Mouse (Mus musculus): Measurements from ENCODE around the gene Dio1. TPM values are rescaled to one million over a fixed set of nuclear protein-coding genes. Genes with fewer than 3 reads are reported as not detected.

The Dio1 gene
- polyA plus RNA-seq, 1 experiment from 2014 or later, result not detected

GRCm38 (mm10) chr4:107344612-107345011, 37.6 kb upstream of the Dio1 start:
- H3K9me3 ChIP-seq (replicated peaks; ENCODE audit: control insufficient read depth, low read length), result no peaks in the 10 kb centered on the region
- H3K27ac ChIP-seq (replicated peaks; ENCODE audit: low read depth, low read length), result no peak overlapping the region
- no peak overlapping the region for H3K9ac ChIP-seq (replicated peaks; ENCODE audit: low read length)
- WGBS, result 83% methylated on average over 7 of the region's 7 CpGs
- no peak for DNase-seq (ENCODE audit: low spot score)
- no peaks in the 10 kb centered on the region for H3K36me3 ChIP-seq (replicated peaks; ENCODE audit: control insufficient read depth, insufficient read depth, low read depth, low read length)
- H3K4me2 ChIP-seq (ENCODE audit: low read depth, low read length), result no peak overlapping the region
- no peaks in the 10 kb centered on the region for H3K27me3 ChIP-seq (ENCODE audit: control insufficient read depth, insufficient read depth, low read length)
- ATAC-seq (replicated peaks; ENCODE audit: insufficient number of reproducible peaks, low FRiP score, low TSS enrichment, low read depth), result no peak
- H3K4me3 ChIP-seq (ENCODE audit: low read depth, low read length), result no peak overlapping the region
- no peaks in the 10 kb centered on the region for H3K4me1 ChIP-seq (ENCODE audit: control insufficient read depth, insufficient read depth, low read length)

DNA sequence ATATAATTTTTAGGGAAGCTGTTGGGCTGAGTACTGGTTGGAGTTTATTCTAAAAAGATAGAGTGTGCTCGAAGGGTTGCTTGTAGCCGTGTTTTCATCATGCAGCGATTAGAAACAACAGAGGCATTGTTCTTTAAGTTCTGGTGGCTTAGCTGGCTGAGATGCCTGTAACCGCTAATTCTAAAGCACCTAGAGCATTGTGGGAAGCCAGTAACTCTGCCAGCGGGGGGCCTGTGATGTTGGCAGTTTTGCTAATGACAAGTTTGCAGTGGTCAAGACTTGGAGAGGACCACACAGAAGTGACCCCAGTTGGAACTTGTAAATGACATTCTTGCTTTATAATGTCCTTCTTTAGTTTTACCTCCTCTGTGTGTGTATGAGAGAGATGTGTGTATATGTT, 34.4 kb upstream of the Dio1 start:
- 30% methylated on average over 5 of the region's 5 CpGs for WGBS
- Histone ChIP-seq H3K27ac (replicated peaks; ENCODE audit: low read depth, low read length) (no peak overlapping the region), H3K9me3 (replicated peaks; ENCODE audit: control insufficient read depth, low read length) (no peaks in the 10 kb centered on the region), H3K36me3 (replicated peaks; ENCODE audit: control insufficient read depth, insufficient read depth, low read depth, low read length) (no peaks in the 10 kb centered on the region), H3K4me1 (ENCODE audit: control insufficient read depth, insufficient read depth, low read length) (no peaks in the 10 kb centered on the region), H3K27me3 (ENCODE audit: control insufficient read depth, insufficient read depth, low read length) (no peaks in the 10 kb centered on the region), H3K4me2 (ENCODE audit: low read depth, low read length) (no peak overlapping the region), H3K9ac (replicated peaks; ENCODE audit: low read length) (no peak overlapping the region), H3K4me3 (ENCODE audit: low read depth, low read length) (no peak overlapping the region)
- ATAC-seq (replicated peaks; ENCODE audit: insufficient number of reproducible peaks, low FRiP score, low TSS enrichment, low read depth), result no peak
- no peak for DNase-seq (ENCODE audit: low spot score)

GRCm38 (mm10) chr4:107337455-107337854, 30.5 kb upstream of the Dio1 start:
- H3K4me1 ChIP-seq (ENCODE audit: control insufficient read depth, insufficient read depth, low read length), result no peaks in the 10 kb centered on the region; the same call in 1 of the 2 replicates
- no peak overlapping the region for H3K4me3 ChIP-seq (ENCODE audit: low read depth, low read length)
- H3K27ac ChIP-seq (replicated peaks; ENCODE audit: low read depth, low read length), result no peak overlapping the region
- H3K9me3 ChIP-seq (replicated peaks; ENCODE audit: control insufficient read depth, low read length), result no peaks in the 10 kb centered on the region
- DNase-seq (ENCODE audit: low spot score), result no peak
- no peaks in the 10 kb centered on the region for H3K36me3 ChIP-seq (replicated peaks; ENCODE audit: control insufficient read depth, insufficient read depth, low read depth, low read length)
- no peak for ATAC-seq (replicated peaks; ENCODE audit: insufficient number of reproducible peaks, low FRiP score, low TSS enrichment, low read depth)
- H3K9ac ChIP-seq (replicated peaks; ENCODE audit: low read length), result no peak overlapping the region
- H3K27me3 ChIP-seq (ENCODE audit: control insufficient read depth, insufficient read depth, low read length), result no peaks in the 10 kb centered on the region
- 92% methylated on average over 5 of the region's 5 CpGs for WGBS
- H3K4me2 ChIP-seq (ENCODE audit: low read depth, low read length), result no peak overlapping the region

GRCm38 (mm10) chr4:107336356-107336755, 29.4 kb upstream of the Dio1 start:
- Histone ChIP-seq H3K27ac (replicated peaks; ENCODE audit: low read depth, low read length) (no peak overlapping the region), H3K36me3 (replicated peaks; ENCODE audit: control insufficient read depth, insufficient read depth, low read depth, low read length) (no peaks in the 10 kb centered on the region), H3K4me1 (ENCODE audit: control insufficient read depth, insufficient read depth, low read length) (no peaks in the 10 kb centered on the region; the same call in 1 of the 2 replicates), H3K9ac (replicated peaks; ENCODE audit: low read length) (no peak overlapping the region), H3K27me3 (ENCODE audit: control insufficient read depth, insufficient read depth, low read length) (no peaks in the 10 kb centered on the region), H3K4me3 (ENCODE audit: low read depth, low read length) (no peak overlapping the region), H3K9me3 (replicated peaks; ENCODE audit: control insufficient read depth, low read length) (no peaks in the 10 kb centered on the region), H3K4me2 (ENCODE audit: low read depth, low read length) (no peak overlapping the region)
- 74% methylated on average over 8 of the region's 8 CpGs for WGBS
- ATAC-seq (replicated peaks; ENCODE audit: insufficient number of reproducible peaks, low FRiP score, low TSS enrichment, low read depth) (no peak), DNase-seq (ENCODE audit: low spot score) (no peak)

DNA sequence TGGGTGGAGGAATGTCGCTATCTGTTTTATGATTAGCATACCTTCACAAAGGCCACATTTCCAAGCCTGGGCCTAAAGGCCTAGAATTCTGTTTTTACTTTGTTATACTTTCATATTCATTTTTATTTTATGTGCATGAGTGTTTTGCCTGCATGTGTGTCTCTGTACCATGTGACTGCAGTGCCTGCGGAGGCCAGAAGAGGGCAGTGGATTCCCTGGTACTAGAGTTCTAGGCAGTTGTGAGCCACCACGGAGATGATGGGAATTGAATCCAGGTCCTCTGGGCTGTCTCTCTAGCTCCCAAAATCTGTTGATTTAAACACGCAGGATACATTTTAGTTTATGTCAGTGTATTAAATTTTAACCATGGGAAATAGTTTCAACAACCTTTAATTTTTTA, 26.5 kb upstream of the Dio1 start:
- Histone ChIP-seq H3K27me3 (ENCODE audit: control insufficient read depth, insufficient read depth, low read length) (no peaks in the 10 kb centered on the region), H3K4me2 (ENCODE audit: low read depth, low read length) (no peak overlapping the region), H3K9me3 (replicated peaks; ENCODE audit: control insufficient read depth, low read length) (no peaks in the 10 kb centered on the region), H3K27ac (replicated peaks; ENCODE audit: low read depth, low read length) (no peak overlapping the region), H3K4me1 (ENCODE audit: control insufficient read depth, insufficient read depth, low read length) (no peaks in the 10 kb centered on the region; the same call in 1 of the 2 replicates), H3K36me3 (replicated peaks; ENCODE audit: control insufficient read depth, insufficient read depth, low read depth, low read length) (no peaks in the 10 kb centered on the region), H3K9ac (replicated peaks; ENCODE audit: low read length) (no peak overlapping the region), H3K4me3 (ENCODE audit: low read depth, low read length) (no peak overlapping the region)
- WGBS, result 91% methylated on average over 4 of the region's 4 CpGs
- DNase-seq (ENCODE audit: low spot score) (no peak), ATAC-seq (replicated peaks; ENCODE audit: insufficient number of reproducible peaks, low FRiP score, low TSS enrichment, low read depth) (no peak)

GRCm38 (mm10) chr4:107328530-107328929, 21.6 kb upstream of the Dio1 start:
- DNase-seq (ENCODE audit: low spot score), result no peak
- no peaks in the 10 kb centered on the region for H3K36me3 ChIP-seq (replicated peaks; ENCODE audit: control insufficient read depth, insufficient read depth, low read depth, low read length)
- WGBS, result 92% methylated on average over 8 of the region's 8 CpGs
- H3K9ac ChIP-seq (replicated peaks; ENCODE audit: low read length), result no peak overlapping the region
- H3K4me1 ChIP-seq (ENCODE audit: control insufficient read depth, insufficient read depth, low read length), result no peaks in the 10 kb centered on the region
- H3K4me3 ChIP-seq (ENCODE audit: low read depth, low read length), result no peak overlapping the region
- no peak for ATAC-seq (replicated peaks; ENCODE audit: insufficient number of reproducible peaks, low FRiP score, low TSS enrichment, low read depth)
- H3K27me3 ChIP-seq (ENCODE audit: control insufficient read depth, insufficient read depth, low read length), result no peaks in the 10 kb centered on the region
- no peak overlapping the region for H3K4me2 ChIP-seq (ENCODE audit: low read depth, low read length)
- no peaks in the 10 kb centered on the region for H3K9me3 ChIP-seq (replicated peaks; ENCODE audit: control insufficient read depth, low read length)
- H3K27ac ChIP-seq (replicated peaks; ENCODE audit: low read depth, low read length), result no peak overlapping the region

GRCm38 (mm10) chr4:107323113-107323512, 16.1 kb upstream of the Dio1 start:
- no peak overlapping the region for H3K4me2 ChIP-seq (ENCODE audit: low read depth, low read length)
- no peaks in the 10 kb centered on the region for H3K9me3 ChIP-seq (replicated peaks; ENCODE audit: control insufficient read depth, low read length)
- no peak overlapping the region for H3K4me3 ChIP-seq (ENCODE audit: low read depth, low read length)
- DNase-seq (ENCODE audit: low spot score) (no peak), ATAC-seq (replicated peaks; ENCODE audit: insufficient number of reproducible peaks, low FRiP score, low TSS enrichment, low read depth) (no peak)
- no peak overlapping the region for H3K27ac ChIP-seq (replicated peaks; ENCODE audit: low read depth, low read length)
- H3K27me3 ChIP-seq (ENCODE audit: control insufficient read depth, insufficient read depth, low read length), result no peaks in the 10 kb centered on the region
- no peaks in the 10 kb centered on the region for H3K4me1 ChIP-seq (ENCODE audit: control insufficient read depth, insufficient read depth, low read length)
- 94% methylated on average over 2 of the region's 2 CpGs for WGBS
- H3K9ac ChIP-seq (replicated peaks; ENCODE audit: low read length), result no peak overlapping the region
- no peaks in the 10 kb centered on the region; the same call in 1 of the 2 replicates for H3K36me3 ChIP-seq (replicated peaks; ENCODE audit: control insufficient read depth, insufficient read depth, low read depth, low read length)

- no peak overlapping the region for H3K4me3 ChIP-seq (ENCODE audit: low read depth, low read length)
These were observed 14.1 kb upstream of the Dio1 start for GRCm38 (mm10) chr4:107321041-107321440.

More at GRCm38 (mm10) chr4:107321041-107321440, 14.1 kb upstream of the Dio1 start:
- Histone ChIP-seq H3K36me3 (replicated peaks; ENCODE audit: control insufficient read depth, insufficient read depth, low read depth, low read length) (no peaks in the 10 kb centered on the region; the same call in 1 of the 2 replicates), H3K4me2 (ENCODE audit: low read depth, low read length) (no peak overlapping the region), H3K27me3 (ENCODE audit: control insufficient read depth, insufficient read depth, low read length) (no peaks in the 10 kb centered on the region), H3K4me1 (ENCODE audit: control insufficient read depth, insufficient read depth, low read length) (no peaks in the 10 kb centered on the region), H3K27ac (replicated peaks; ENCODE audit: low read depth, low read length) (no peak overlapping the region), H3K9ac (replicated peaks; ENCODE audit: low read length) (no peak overlapping the region), H3K9me3 (replicated peaks; ENCODE audit: control insufficient read depth, low read length) (no peaks in the 10 kb centered on the region)
- DNase-seq (ENCODE audit: low spot score), result no peak
- 78% methylated on average over 2 of the region's 2 CpGs for WGBS
- no peak for ATAC-seq (replicated peaks; ENCODE audit: insufficient number of reproducible peaks, low FRiP score, low TSS enrichment, low read depth)

Data from embryonic facial prominence, embryonic 11.5 days (tissue).